Mouse (Mus musculus): ENCODE results near the gene Hspb7.

Hspb7 gene

GRCm38 (mm10) chr4:141444451-141445327 lies 24.1 kb downstream of the Hspb7 start, which contains the start of gene Zbtb17:
TSS of gene Zbtb17 (plus strand) at chr4:141444654.
- peak; percentile 68 for DNase-seq (ENCODE audit: low read depth, low spot score)

GRCm38 (mm10) chr4:141445328-141445720 lies 24.7 kb downstream of the Hspb7 start:
- no peak for DNase-seq (ENCODE audit: low read depth, low spot score)

GRCm38 (mm10) chr4:141446211-141446610 lies 25.6 kb downstream of the Hspb7 start:
- DNase-seq (ENCODE audit: low read depth, low spot score): no peak

- DNase-seq (ENCODE audit: low read depth, low spot score): no peak
These were observed 30.7 kb downstream of the Hspb7 start for GRCm38 (mm10) chr4:141451251-141451650.

- DNase-seq (ENCODE audit: low read depth, low spot score): no peak
These were observed 31.4 kb downstream of the Hspb7 start for GRCm38 (mm10) chr4:141451916-141452450.

GRCm38 (mm10) chr4:141454581-141455350 lies 34.2 kb downstream of the Hspb7 start:
- DNase-seq (ENCODE audit: low read depth, low spot score): no peak

GRCm38 (mm10) chr4:141455526-141455925 lies 34.9 kb downstream of the Hspb7 start:
- no peak for DNase-seq (ENCODE audit: low read depth, low spot score)

- DNase-seq (ENCODE audit: low read depth, low spot score): no peak
These were observed 35.8 kb downstream of the Hspb7 start for GRCm38 (mm10) chr4:141456193-141456938.

- no peak for DNase-seq (ENCODE audit: low read depth, low spot score)
These were observed 37.7 kb downstream of the Hspb7 start for GRCm38 (mm10) chr4:141458236-141458635.

GRCm38 (mm10) chr4:141458888-141459287 lies 38.3 kb downstream of the Hspb7 start:
- DNase-seq (ENCODE audit: low read depth, low spot score): no peak

GRCm38 (mm10) chr4:141459766-141460165 lies 39.2 kb downstream of the Hspb7 start:
- DNase-seq (ENCODE audit: low read depth, low spot score): no peak

GRCm38 (mm10) chr4:141460481-141460880 lies 39.9 kb downstream of the Hspb7 start:
- no peak for DNase-seq (ENCODE audit: low read depth, low spot score)

GRCm38 (mm10) chr4:141461088-141461487 lies 40.5 kb downstream of the Hspb7 start:
- DNase-seq (ENCODE audit: low read depth, low spot score): no peak

GRCm38 (mm10) chr4:141461576-141461975 lies 41.0 kb downstream of the Hspb7 start:
- no peak for DNase-seq (ENCODE audit: low read depth, low spot score)

- DNase-seq (ENCODE audit: low read depth, low spot score): no peak
These were observed 42.9 kb downstream of the Hspb7 start for GRCm38 (mm10) chr4:141463472-141463871.

GRCm38 (mm10) chr4:141464722-141465121 lies 44.1 kb downstream of the Hspb7 start:
- no peak for DNase-seq (ENCODE audit: low read depth, low spot score)

- DNase-seq (ENCODE audit: low read depth, low spot score): no peak
These were observed 45.1 kb downstream of the Hspb7 start for GRCm38 (mm10) chr4:141465512-141466288.

GRCm38 (mm10) chr4:141466289-141466795 lies 45.8 kb downstream of the Hspb7 start:
- DNase-seq (ENCODE audit: low read depth, low spot score): no peak

GRCm38 (mm10) chr4:141466844-141467580 lies 46.4 kb downstream of the Hspb7 start:
- DNase-seq (ENCODE audit: low read depth, low spot score): no peak

GRCm38 (mm10) chr4:141467581-141467927 lies 47.0 kb downstream of the Hspb7 start:
- DNase-seq (ENCODE audit: low read depth, low spot score): no peak

All from brain, embryonic 18.5 days (tissue).